Mouse (Mus musculus) adrenal gland, adult 18-20 months (tissue): ENCODE measurements around the gene Tbc1d7. TPM values are rescaled to one million over a fixed set of nuclear protein-coding genes. Genes with fewer than 3 reads are reported as not detected.

Source experiments
- DNase-seq, 2 experiments: peaks; one replicate each; pipeline ENCODE4 v3.0.0; 2021 to 2022; ENCODE audit warnings: low spot score in 2 of 2
- total RNA-seq, 2 experiments: library from RNA; stranded (reverse); gene quantifications; 1 replicate in 1 of 2; 2 replicates in 1 of 2; pipeline ENCODE4 v1.2.3; 2021

The Tbc1d7 gene
- total RNA-seq, 2 experiments from 2014 or later: 11.4 to 13.5 TPM

DNA sequence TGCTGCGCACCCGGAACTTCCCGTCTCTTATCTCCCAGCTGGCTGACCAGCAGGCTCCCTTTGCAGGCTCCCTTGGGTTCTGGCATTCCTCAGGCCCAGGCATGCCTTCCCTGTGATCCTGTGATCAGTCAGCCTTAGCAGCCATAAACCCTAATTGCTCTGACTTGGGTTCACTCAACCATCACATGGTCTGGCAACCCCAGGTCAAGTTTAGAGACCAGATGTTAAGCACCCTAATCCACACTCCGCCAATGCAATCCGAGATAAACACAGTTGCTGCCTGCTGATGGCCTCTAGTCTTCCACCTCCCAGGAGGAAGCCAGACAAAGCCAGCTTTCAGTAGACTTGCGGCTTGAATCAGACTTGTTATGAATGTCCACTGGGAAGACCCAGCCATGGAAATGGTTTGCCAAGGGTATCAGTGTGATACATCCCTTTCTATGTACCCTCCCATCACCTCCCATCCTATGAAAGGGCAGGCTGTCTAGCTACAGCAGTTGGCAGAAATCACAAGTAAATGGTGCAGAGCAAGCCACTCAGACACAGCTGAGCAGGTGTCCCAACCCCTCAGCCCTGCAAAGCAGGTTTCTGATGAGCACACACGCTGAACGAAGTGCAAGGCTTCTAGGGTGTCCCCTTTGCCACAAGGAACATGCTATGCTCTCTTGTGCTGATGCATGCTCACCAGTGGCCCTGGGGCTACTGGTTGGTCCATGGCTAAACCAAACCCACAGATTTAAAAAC is 24.6 kb downstream of the Tbc1d7 start:
- DNase-seq: no peak

DNA sequence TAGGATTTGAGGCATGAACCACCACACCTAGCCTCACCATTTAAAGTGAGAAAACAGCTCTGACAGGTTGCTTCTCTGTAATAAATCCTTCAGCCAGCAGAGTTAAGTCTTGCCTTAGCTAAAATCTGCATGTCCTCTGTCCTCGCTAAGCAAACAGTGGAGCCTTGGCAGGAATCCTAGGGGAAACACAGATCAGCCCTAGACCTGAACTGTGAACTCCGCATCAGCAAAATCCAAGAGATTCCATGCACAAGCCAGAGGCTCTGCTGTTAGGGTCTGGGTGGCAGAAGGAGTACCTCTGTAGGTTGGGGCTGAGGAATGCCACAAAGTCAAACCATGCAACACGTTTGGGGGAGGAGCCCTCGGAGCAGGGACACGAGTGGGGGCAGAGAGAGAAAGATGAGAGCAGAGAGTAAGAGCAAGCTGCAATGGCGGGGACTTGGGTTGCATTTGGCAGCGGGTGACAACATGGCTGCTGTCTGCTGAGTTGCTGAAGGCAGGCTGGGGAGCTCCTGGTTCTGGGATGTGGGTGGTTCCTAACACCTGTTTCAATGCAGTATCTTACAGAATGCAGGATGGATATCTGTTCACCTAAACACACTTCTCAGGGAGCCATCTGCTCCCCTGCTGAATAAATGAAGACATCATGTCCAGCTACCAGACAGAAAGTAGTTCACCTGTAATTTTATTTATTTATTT is 26.4 kb downstream of the Tbc1d7 start:
- no peak for DNase-seq

DNA sequence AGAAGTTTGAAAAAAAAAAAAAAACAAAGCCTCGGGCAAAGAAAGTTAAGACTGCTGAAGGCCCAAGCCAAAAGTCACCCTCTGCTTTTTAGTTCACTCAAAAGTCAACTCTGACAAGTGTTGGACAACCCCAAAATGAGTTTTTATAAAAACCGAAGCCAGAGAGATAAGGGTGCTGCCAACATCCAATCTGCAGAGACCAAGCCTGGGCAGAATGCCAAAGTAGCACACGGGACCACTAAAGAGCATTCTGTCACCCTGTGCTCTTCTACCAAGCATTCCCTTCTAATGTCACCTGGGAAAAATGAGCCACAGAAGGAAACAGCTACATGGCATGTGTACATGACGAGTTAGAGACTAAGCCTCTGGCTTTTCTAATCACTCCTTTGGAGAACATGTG is 36.8 kb downstream of the Tbc1d7 start:
- no peak for DNase-seq

DNA sequence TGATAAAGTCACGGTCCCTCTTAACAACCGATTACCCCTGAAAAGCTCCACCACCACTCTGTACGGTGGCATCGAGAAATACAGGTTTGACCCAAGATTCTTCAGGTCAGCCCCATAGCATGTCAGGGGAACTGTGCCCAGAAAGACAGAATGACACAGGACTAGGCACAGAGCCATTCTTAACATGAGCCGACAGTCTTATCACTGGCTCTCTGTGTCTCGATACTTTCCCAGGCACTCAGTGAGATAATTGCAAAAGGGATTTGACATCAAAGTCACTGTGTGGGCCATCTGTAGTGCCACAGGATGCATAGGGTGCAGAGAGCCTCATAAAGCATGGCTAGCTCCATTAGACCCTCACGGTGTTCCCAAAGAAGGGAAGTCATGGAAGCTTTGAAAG is 37.9 kb downstream of the Tbc1d7 start:
- DNase-seq: no peak

DNA sequence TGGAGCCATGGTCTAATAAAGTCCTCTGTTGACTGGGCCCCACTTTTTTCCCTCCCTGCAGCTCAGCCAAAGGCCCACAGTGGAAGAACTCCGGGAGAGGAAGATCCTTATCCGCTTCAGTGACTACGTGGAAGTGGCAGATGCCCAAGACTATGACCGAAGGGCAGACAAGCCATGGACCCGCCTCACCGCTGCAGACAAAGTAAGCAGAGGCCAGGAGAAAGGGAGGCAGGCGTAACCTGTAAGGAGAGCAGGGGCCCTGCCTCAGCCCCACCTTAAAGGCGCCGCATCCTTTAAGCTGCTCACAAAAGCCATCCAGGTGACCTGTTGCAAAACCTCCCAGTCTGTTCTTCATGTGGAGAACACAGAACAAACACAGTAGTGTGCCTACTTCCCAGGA is 38.4 kb downstream of the Tbc1d7 start:
- no peak for DNase-seq

DNA sequence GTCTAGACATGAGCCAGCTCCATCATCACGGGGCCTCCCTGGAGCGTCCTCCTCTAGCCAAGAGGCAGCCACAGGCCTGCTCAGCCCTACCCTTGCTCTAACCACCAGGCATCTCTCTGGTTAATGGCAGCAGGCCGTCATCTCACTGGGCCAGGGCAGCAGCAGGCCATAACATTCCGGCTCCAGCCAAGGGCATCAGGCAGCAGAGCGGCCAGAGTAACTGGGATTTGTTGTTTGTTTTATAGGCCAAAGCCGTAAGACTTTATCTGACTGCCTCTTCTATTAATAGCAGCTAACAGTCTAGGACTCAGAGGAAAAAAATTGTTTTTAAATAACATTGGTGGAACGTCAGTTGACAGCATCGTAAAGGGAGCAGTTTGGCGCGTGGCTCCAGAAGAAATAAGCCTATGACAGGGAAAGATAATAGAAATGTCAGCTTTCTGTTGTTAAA is 39.5 kb downstream of the Tbc1d7 start:
- no peak for DNase-seq

DNA sequence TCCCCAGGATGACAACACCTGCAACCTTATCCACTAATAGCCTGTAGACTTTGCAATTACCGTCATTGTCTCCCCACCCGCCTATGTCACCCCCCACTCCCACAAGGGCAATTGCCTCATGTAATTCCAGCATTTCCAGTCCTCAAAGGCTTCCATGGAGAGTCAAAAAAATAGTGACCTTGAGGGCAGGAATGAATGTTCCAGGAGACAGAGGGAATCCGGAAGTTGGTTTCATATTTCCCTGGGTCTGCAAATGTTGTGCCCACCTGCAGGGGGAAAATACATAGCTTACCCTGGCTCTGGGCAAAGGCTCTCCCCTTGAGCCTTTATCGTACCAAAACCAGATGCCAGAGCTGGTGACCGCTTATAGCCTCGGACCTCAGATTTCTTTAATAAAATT is 41.1 kb downstream of the Tbc1d7 start:
- no peak for DNase-seq

DNA sequence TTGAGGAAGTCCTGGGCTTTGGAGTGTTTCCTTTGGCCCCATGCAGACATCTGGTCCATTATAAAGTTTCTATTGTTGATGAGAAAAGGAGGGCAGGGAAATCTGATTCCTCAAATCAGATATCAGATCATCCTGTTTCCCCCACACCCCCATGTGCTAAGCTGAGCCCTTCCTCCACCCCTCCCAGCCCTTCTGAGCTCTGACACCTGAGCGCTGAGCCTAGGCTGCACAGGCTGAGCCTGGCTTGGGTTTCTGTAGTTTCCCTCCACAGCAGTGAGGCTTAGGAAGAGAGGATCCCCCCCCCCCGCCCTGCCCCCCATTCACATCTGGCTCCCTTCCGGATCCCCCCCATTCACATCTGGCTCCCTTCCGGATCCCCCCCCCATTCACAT is 46.6 kb downstream of the Tbc1d7 start:
- no peak for DNase-seq

DNA sequence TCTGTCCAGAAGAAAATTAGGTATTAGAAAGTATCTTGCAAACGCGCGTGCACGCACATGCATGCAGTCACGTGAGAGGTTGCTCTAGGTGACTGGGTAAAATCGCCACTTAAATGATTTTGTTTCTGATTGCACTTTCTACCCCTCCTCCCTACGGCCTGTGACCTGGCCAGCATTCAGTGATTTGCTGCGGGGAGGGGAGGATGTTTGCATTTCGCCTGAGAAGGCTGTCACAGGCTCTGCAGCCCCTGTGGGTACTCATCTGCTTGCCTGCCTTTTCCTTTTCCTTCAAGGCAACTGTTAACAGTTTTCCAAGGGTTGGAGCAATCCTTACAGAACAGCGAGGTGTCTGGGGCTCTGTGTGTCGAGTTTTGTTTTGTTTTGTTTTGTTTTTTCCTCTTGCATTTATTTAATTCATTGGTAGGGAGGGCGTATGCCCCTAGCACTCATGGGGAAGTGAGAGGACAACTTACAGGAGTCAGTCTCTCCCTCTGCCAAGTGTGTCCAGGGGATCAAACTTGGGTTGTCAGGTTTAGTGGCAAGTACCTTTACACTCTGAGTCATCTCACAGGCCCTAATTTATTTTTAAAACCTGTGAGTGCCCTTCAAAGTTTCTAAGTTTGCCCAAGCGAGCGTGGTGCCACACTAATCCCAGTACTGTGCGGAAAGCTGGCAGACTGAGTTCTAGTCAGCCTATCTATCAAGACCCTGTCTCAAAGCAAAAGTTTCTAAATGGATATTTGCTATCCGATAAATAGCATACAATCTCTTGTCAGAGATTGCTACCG is 47.2 kb downstream of the Tbc1d7 start:
- DNase-seq: no peak

DNA sequence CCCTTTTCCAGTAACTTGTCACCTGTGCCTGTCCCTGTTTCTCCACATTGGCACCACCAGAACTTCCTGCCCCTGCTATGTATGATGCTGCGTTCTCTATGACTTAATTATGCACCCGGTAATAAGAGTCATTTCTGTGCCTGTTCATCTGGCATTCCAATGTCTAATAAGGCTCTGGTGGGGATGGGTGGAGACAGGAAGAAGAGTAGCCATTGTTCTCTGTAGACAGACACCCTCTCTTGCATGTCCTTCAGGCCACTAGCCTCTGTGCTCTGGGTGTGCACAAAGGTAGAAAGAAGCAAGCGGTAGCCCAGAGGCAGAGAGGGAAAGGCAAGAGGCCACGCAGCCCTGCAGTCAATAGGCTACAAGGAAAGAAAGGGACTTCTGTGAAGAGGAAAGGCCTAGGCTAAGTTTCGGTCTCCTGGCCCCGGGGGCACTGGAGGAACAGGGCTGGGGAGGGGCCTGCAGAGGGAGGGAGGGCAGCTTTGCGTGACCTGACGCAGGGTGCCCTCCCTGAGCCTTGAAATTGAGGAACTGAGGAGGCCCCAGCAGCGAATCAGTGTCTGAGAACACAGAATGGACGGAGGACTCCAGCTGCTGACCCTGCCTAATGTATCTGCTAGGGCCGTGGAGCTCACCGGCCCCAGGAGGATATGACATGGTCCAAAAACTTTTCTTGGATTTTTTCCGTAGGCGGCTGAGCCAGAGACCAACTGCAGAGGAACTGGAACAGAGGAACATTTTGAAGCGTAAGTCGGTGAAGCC is 48.8 kb downstream of the Tbc1d7 start:
- DNase-seq: no peak

DNA sequence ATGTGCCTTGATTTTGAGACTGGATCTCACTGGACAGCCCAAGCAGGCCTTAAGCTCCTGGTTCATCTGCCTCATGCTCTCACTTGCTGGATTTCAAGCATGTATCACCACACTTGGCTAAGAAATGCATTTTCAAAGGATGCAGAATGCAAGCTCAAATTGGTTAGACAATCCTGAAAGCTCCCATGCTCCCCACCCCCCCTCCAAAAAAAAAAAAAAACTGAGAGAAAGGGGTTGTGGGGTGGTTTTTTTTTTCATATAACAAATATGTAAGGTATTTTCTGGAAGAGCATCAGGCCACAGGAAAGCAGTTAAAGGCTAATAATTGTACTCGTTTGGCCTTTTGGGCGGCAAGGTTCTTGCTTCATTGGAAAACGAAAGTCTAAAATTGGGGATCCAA is 58.2 kb downstream of the Tbc1d7 start:
- DNase-seq: no peak

DNA sequence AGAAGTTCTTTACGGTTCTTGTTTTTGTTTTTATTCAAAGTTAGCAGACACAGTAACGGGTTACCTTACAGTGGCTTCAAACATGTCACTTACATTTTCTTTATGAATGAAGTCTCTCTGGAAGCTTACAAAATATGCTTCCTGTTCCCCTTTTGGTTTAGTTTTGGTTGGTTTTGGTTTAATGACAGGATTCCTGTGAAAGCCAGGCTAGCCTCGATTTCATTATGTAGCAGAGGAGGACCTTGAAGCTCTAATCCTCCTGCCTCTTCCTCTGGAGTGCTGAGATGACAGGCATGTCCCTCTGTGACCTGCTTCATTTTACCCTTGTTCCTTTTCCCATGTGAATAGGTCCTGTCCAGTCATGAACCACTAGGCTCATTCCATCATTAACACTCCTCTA is 58.6 kb downstream of the Tbc1d7 start:
- no peak for DNase-seq

DNA sequence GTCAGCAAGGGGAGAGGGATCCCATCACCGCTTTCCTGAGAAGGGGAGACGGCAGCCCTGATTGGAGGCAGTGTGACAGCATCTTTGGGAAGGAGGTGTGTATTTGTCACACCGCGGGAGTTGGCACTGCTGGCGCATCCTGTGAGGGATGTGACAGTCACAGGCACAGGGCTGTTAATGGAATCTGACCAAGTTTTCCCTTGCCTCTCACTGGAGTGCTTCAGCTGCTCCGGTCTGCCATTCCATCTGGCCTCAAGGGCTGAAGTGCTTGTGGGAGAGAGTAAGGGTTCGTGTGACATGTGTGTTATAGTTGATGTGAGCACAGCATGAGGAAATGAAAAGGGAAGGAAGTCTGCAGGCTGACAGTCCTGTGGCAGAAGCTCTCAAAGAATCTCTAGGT is 59.0 kb downstream of the Tbc1d7 start:
- no peak for DNase-seq

DNA sequence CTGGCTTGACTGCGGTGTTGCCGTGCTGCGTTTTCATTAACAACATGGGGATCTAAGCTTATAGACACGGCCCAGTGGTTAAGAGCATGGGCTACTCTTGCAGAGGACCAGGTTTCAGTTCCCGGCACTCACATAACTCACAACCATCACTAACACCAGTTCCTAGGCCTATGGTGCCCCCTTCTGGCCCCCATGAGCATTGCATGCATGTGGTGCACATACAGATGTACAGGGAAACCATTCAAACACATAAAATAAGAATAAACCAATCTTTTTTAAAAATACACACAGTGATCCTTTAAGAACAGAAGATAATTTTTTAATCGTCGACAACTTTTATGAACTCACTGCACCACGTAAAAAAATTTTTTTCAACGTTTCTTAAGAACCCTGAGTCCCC is 66.8 kb downstream of the Tbc1d7 start:
- DNase-seq: no peak

DNA sequence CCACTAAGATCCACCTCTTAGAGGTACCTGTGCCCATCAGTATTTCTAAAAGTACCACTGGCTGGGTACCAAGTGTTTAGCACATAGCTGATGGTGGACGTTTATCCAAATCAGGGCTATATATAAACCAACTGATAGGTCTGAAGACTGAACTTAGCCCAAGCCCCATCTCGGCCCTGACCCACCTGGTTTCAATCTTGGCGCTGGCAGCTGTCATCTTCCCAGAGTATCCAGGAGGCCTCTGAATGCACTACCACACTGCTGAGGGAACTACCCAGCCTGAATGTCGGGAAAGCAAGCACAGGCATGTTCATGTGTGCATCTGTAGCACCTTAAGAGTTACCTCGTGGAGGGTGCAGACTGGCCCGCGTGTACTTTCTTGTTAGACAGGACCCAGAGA is 68.4 kb downstream of the Tbc1d7 start:
- DNase-seq: no peak

Other genes starting within 250 kb of the Tbc1d7 start
- 10 to 100 TPM; 10.2 to 13.8 TPM for gene Gfod1, start 132.7 kb upstream of the Tbc1d7 start, total RNA-seq
- gene Sirt5, start 194.0 kb upstream of the Tbc1d7 start, total RNA-seq: 10 to 100 TPM; 26.8 to 32.7 TPM
- gene Nol7, start 226.9 kb upstream of the Tbc1d7 start, total RNA-seq: 100 to 1,000 TPM; 104 to 107 TPM